ENCODE assay signal across 14 mouse cellular contexts in the genomic region with DNA sequence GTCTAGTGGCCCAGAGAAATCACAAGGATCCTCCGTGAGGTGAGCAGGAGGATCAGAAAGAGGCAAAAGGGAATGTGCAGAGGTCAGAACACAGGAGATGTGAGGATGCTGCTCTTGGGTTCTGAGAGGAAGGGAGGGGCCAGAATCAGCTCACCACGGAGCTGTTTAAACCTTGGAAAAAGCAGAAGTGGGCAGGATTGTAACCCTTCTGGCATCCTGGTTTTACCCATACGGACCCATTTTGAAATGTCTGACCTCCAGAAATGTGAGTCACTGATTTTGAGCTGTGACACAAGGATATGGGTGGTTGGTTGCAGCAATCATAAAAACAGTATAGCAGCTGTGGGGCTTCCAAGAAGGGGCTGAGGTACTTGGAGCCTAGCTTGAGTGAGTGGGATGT. TPM values are rescaled to one million over a fixed set of nuclear protein-coding genes. Genes with fewer than 3 reads are reported as not detected.
DNase-seq lines count a peak whose midpoint lies in the region; ATAC-seq and TF ChIP-seq lines count a peak whose summit lies in the region.
"Had no signal": no experiment of that assay in that cellular context is flagged by ENCODE, and none has a peak within 500 bp of the region (broad histone marks: within the 10 kb centered on the region; RNA-seq: fewer than 3 reads in every experiment).

No protein-coding gene starts in this region.

- no peaks in the 10 kb centered on the region for H3K36me3 ChIP-seq in limb, embryonic 10.5 days
- H3K36me3 ChIP-seq in forebrain, embryonic 15.5 days, result no peaks in the 10 kb centered on the region
- H3K36me3 ChIP-seq: liver, embryonic 12.5 days had no signal

- no peak for TF ChIP-seq POLR2A in bone marrow, adult 2 months (IDR thresholded peaks at IDR 0.05; ENCODE audit: borderline replicate concordance, control insufficient read depth, low read depth, low read length)

- H3K4me2 ChIP-seq in forebrain, embryonic 15.5 days (replicated peaks), result no peak overlapping the region
- H3K4me2 ChIP-seq: forebrain, embryonic 13.5 days; liver, embryonic 12.5 days had no signal

- no peak overlapping the region for H3K9ac ChIP-seq in forebrain, embryonic 15.5 days (replicated peaks)
- H3K9ac ChIP-seq: forebrain, embryonic 13.5 days; liver, embryonic 12.5 days had no signal

- no peak overlapping the region for H3K4me3 ChIP-seq in bone marrow, adult 2 months (replicated peaks; ENCODE audit: control insufficient read depth, low read depth, low read length)
- no peak overlapping the region for H3K4me3 ChIP-seq in limb, embryonic 10.5 days
- H3K4me3 ChIP-seq in forebrain, embryonic 15.5 days, result no peak overlapping the region
- H3K4me3 ChIP-seq: forebrain, embryonic 13.5 days; liver, embryonic 12.5 days had no signal

- TF ChIP-seq CTCF in bone marrow, adult 2 months (IDR thresholded peaks at IDR 0.05; ENCODE audit: control insufficient read depth, insufficient read depth, low read length), result no peak

- DNase-seq in adrenal gland, adult 2 months, result peak; percentile 73
- DNase-seq in adrenal gland, postnatal 4 days (ENCODE audit: low spot score in 2 of 2), result no peak
- peak; percentile 77 for DNase-seq in 3T3-L1 (ENCODE audit: low read depth, low spot score)
- DNase-seq in limb, embryonic 10.5 days (ENCODE audit: low spot score), result no peak
- DNase-seq in layer of hippocampus, adult 9-11 months, result no peak
- no peak for DNase-seq in frontal cortex, postnatal 25 days (ENCODE audit: low spot score in 2 of 2)
- DNase-seq: cerebellum, adult 9-11 months; gastrocnemius, postnatal 14 days; heart, postnatal 10 days; lung, postnatal 4 days had no signal

- no peak for ATAC-seq in forebrain, embryonic 15.5 days (replicated peaks)
- ATAC-seq: forebrain, embryonic 13.5 days; liver, embryonic 12.5 days had no signal

- H3K4me1 ChIP-seq in bone marrow, adult 2 months (ENCODE audit: control insufficient read depth, insufficient read depth, low read length), result no peaks in the 10 kb centered on the region; the same call in 1 of the 2 replicates
- peaks cover 57% of the 10 kb centered on the region for H3K4me1 ChIP-seq in limb, embryonic 10.5 days
- no peaks in the 10 kb centered on the region for H3K4me1 ChIP-seq in forebrain, embryonic 15.5 days
- H3K4me1 ChIP-seq: forebrain, embryonic 13.5 days; liver, embryonic 12.5 days had no signal

- no peaks in the 10 kb centered on the region for H3K27me3 ChIP-seq in limb, embryonic 10.5 days (ENCODE audit: low read depth, poor library complexity, severe bottlenecking)
- H3K27me3 ChIP-seq in forebrain, embryonic 15.5 days, result no peaks in the 10 kb centered on the region
- H3K27me3 ChIP-seq: forebrain, embryonic 13.5 days had no signal

- 6% methylated on average over 3 of the region's 3 CpGs for WGBS in bone marrow, adult 2 months
- WGBS in limb, embryonic 10.5 days, result 46% methylated on average over 3 of the region's 3 CpGs
- WGBS in forebrain, embryonic 15.5 days, result 68% methylated on average over 3 of the region's 3 CpGs

- peak overlapping the region; percentile 1; the same call in 1 of the 2 replicates for H3K27ac ChIP-seq in bone marrow, adult 2 months (ENCODE audit: control insufficient read depth, insufficient read depth, low read depth, low read length, poor library complexity)
- peak overlapping the region; percentile 43; the same call in 1 of the 2 replicates for H3K27ac ChIP-seq in limb, embryonic 10.5 days
- H3K27ac ChIP-seq in forebrain, embryonic 15.5 days (replicated peaks), result no peak overlapping the region
- H3K27ac ChIP-seq: forebrain, embryonic 13.5 days; liver, embryonic 12.5 days had no signal

- H3K9me3 ChIP-seq in limb, embryonic 10.5 days (replicated peaks), result no peaks in the 10 kb centered on the region
- H3K9me3 ChIP-seq in forebrain, embryonic 15.5 days, result no peaks in the 10 kb centered on the region
- H3K9me3 ChIP-seq: forebrain, embryonic 13.5 days; liver, embryonic 12.5 days had no signal

RNA-seq across cellular contexts. Expression of a gene that starts 56.6 kb away (rescaled TPM):
- 100 to 1,000 TPM; 500 to 622 TPM for total RNA-seq in adrenal gland, adult 2 months (2021)
- polyA plus RNA-seq in adrenal gland, adult 2 months (2012; rRNA removed), result 243 and 281 TPM in 2 replicates
- total RNA-seq in adrenal gland, postnatal 4 days (2021), result 100 to 1,000 TPM; 462 to 510 TPM
- 67.6 and 132 TPM in 2 replicates for polyA plus RNA-seq in bone marrow, adult 2 months (2011; ENCODE audit: insufficient read depth, insufficient read length, low replicate concordance, missing spikeins)
- 156 and 185 TPM in 2 replicates for polyA plus RNA-seq in limb, embryonic 10.5 days (2016; fragmentation: Nextera tagmentation; extraction: Ambion mirVana)
- 258 and 292 TPM in 2 replicates for polyA plus RNA-seq in forebrain, embryonic 15.5 days (2015; fragmentation: Nextera tagmentation; extraction: Ambion mirVana)

Comparison
In these comparisons a context has a peak if more than half of its experiments do, and no peak if none do; other contexts are left out.
1. DNase-seq: peak in adrenal gland, adult 2 months (single experiment) and 3T3-L1 (single experiment); none in adrenal gland, postnatal 4 days (0 of 2), limb, embryonic 10.5 days (single experiment), layer of hippocampus, adult 9-11 months (single experiment) and frontal cortex, postnatal 25 days (0 of 2).